ENCODE assay signal across 34 mouse cellular contexts in the genomic region with DNA sequence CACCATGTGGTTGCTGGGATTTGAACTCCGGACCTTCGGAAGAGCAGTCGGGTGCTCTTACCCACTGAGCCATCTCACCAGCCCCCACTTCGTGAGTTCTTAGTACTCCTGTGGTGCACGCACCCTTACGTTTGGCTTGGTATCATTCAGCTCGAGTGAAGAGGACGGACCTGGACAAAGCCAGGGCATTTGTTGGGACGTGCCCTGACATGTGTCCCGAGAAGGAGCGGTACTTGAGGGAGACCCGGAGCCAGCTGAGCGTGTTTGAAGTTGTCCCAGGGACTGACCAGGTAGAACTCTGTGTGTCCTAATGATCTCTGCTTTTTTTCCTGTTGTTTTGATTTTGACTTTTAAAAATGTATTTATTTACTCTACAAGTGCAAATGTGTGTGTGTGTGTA. TPM values are rescaled to one million over a fixed set of nuclear protein-coding genes. Genes with fewer than 3 reads are reported as not detected.
DNase-seq lines count a peak whose midpoint lies in the region; ATAC-seq lines count a peak whose summit lies in the region.
"Had no signal": no experiment of that assay in that cellular context is flagged by ENCODE, and none has a peak within 500 bp of the region (broad histone marks: within the 10 kb centered on the region; RNA-seq: fewer than 3 reads in every experiment).

No protein-coding gene starts in this region.

- WGBS in heart, embryonic 16.5 days = 86% methylated on average over 13 of the region's 13 CpGs
- 93% methylated on average over 13 of the region's 13 CpGs for WGBS in heart, embryonic 10.5 days
- WGBS in liver, embryonic 12.5 days (ENCODE audit: insufficient replicate concordance) = 89% methylated on average over 13 of the region's 13 CpGs

- no peaks in the 10 kb centered on the region for H3K27me3 ChIP-seq in heart, embryonic 16.5 days (ENCODE audit: control insufficient read depth, insufficient read depth, low read length)
- no peaks in the 10 kb centered on the region for H3K27me3 ChIP-seq in heart, embryonic 10.5 days (ENCODE audit: insufficient read depth, poor library complexity, severe bottlenecking)
- no peaks in the 10 kb centered on the region for H3K27me3 ChIP-seq in liver, embryonic 12.5 days (replicated peaks)
- H3K27me3 ChIP-seq: embryonic facial prominence, embryonic 13.5 days; forebrain, embryonic 15.5 days; hindbrain, embryonic 15.5 days; liver, embryonic 15.5 days; midbrain, embryonic 12.5 days; neural tube, embryonic 13.5 days; stomach, embryonic 15.5 days had no signal

- H3K27ac ChIP-seq in heart, embryonic 16.5 days (ENCODE audit: low read length) = peak overlapping the region; percentile 67
- no peak overlapping the region for H3K27ac ChIP-seq in heart, embryonic 10.5 days
- H3K27ac ChIP-seq in liver, embryonic 12.5 days = no peak overlapping the region
- H3K27ac ChIP-seq: embryonic facial prominence, embryonic 13.5 days; forebrain, embryonic 10.5 days; forebrain, embryonic 15.5 days; hindbrain, embryonic 10.5 days; hindbrain, embryonic 15.5 days; liver, embryonic 15.5 days; midbrain, embryonic 12.5 days; neural tube, embryonic 13.5 days; stomach, embryonic 15.5 days had no signal

- H3K4me2 ChIP-seq in heart, embryonic 16.5 days (ENCODE audit: low read depth, low read length) = no peak overlapping the region
- no peak overlapping the region for H3K4me2 ChIP-seq in liver, embryonic 12.5 days
- H3K4me2 ChIP-seq: embryonic facial prominence, embryonic 13.5 days; forebrain, embryonic 15.5 days; hindbrain, embryonic 15.5 days; liver, embryonic 15.5 days; lung, embryonic 14.5 days; midbrain, embryonic 12.5 days; neural tube, embryonic 13.5 days; stomach, embryonic 15.5 days had no signal

- no peaks in the 10 kb centered on the region for H3K9me3 ChIP-seq in heart, embryonic 16.5 days (replicated peaks; ENCODE audit: control insufficient read depth, low read length)
- no peaks in the 10 kb centered on the region for H3K9me3 ChIP-seq in heart, embryonic 10.5 days
- no peaks in the 10 kb centered on the region for H3K9me3 ChIP-seq in liver, embryonic 12.5 days (replicated peaks)
- H3K9me3 ChIP-seq: embryonic facial prominence, embryonic 13.5 days; forebrain, embryonic 10.5 days; forebrain, embryonic 15.5 days; hindbrain, embryonic 10.5 days; hindbrain, embryonic 15.5 days; liver, embryonic 15.5 days; midbrain, embryonic 12.5 days; neural tube, embryonic 13.5 days; stomach, embryonic 15.5 days had no signal

- H3K36me3 ChIP-seq in heart, embryonic 16.5 days (ENCODE audit: control insufficient read depth, insufficient read depth) = peaks cover 65% of the 10 kb centered on the region
- peaks cover 95% of the 10 kb centered on the region for H3K36me3 ChIP-seq in heart, embryonic 10.5 days
- H3K36me3 ChIP-seq in liver, embryonic 12.5 days = peaks cover 98% of the 10 kb centered on the region

- no peak for DNase-seq in heart, embryonic 10.5 days (ENCODE audit: low spot score)
- peak; percentile 32 for DNase-seq in urinary bladder, adult 2 months (ENCODE audit: low spot score)
- no peak for DNase-seq in urinary bladder, postnatal 10 days (ENCODE audit: low spot score)
- peak; percentile 65 for DNase-seq in ZHBTc4 (ENCODE audit: low read depth, low spot score)
- DNase-seq in Muller cell, postnatal 12 days (ENCODE audit: inconsistent ontology term) = no peak
- DNase-seq: adrenal gland, adult 2 months; adrenal gland, postnatal 36 days; cerebellum, adult 18-20 months; cerebellum, postnatal 10 days; gastrocnemius, postnatal 10 days; heart, postnatal 14 days; kidney, adult 11 months; kidney, postnatal 14 days; layer of hippocampus, adult 9-11 months; liver; lung, embryonic 14.5 days; right cerebral cortex, postnatal 25 days had no signal

- ATAC-seq in heart, embryonic 16.5 days (replicated peaks; ENCODE audit: extremely low read depth, insufficient read depth, low FRiP score) = no peak
- no peak for ATAC-seq in liver, embryonic 12.5 days
- ATAC-seq: activated CD4-positive, CD25-positive, alpha-beta regulatory T cell, adult 4 months; CD4-positive, CD25-positive, alpha-beta regulatory T cell, adult 4 months; forebrain, embryonic 15.5 days; inflammation-experienced regulatory T-cells, adult 6 months had no signal

- H3K4me3 ChIP-seq in heart, embryonic 16.5 days (ENCODE audit: low read length) = no peak overlapping the region
- H3K4me3 ChIP-seq in heart, embryonic 10.5 days = no peak overlapping the region
- H3K4me3 ChIP-seq in liver, embryonic 12.5 days = no peak overlapping the region
- H3K4me3 ChIP-seq: embryonic facial prominence, embryonic 13.5 days; forebrain, embryonic 10.5 days; forebrain, embryonic 15.5 days; hindbrain, embryonic 10.5 days; hindbrain, embryonic 15.5 days; liver, embryonic 15.5 days; midbrain, embryonic 12.5 days; neural tube, embryonic 13.5 days; stomach, embryonic 15.5 days had no signal

- H3K4me1 ChIP-seq in heart, embryonic 16.5 days (ENCODE audit: control insufficient read depth, insufficient read depth, low read length) = no peaks in the 10 kb centered on the region
- H3K4me1 ChIP-seq in heart, embryonic 10.5 days = no peaks in the 10 kb centered on the region
- no peaks in the 10 kb centered on the region for H3K4me1 ChIP-seq in liver, embryonic 12.5 days
- H3K4me1 ChIP-seq: embryonic facial prominence, embryonic 13.5 days; forebrain, embryonic 10.5 days; forebrain, embryonic 15.5 days; hindbrain, embryonic 10.5 days; hindbrain, embryonic 15.5 days; liver, embryonic 15.5 days; midbrain, embryonic 12.5 days; neural tube, embryonic 13.5 days; stomach, embryonic 15.5 days had no signal

- no peak overlapping the region for H3K9ac ChIP-seq in heart, embryonic 16.5 days (ENCODE audit: low read length)
- no peak overlapping the region for H3K9ac ChIP-seq in liver, embryonic 12.5 days
- H3K9ac ChIP-seq: embryonic facial prominence, embryonic 13.5 days; forebrain, embryonic 15.5 days; hindbrain, embryonic 15.5 days; liver, embryonic 15.5 days; lung, embryonic 14.5 days; midbrain, embryonic 12.5 days; neural tube, embryonic 13.5 days; stomach, embryonic 15.5 days had no signal

RNA-seq across cellular contexts. Expression of a gene that starts 11.9 kb away (rescaled TPM):
- polyA plus RNA-seq in heart, embryonic 16.5 days (2015; fragmentation: Nextera tagmentation; extraction: Ambion mirVana) = 4.9 and 5.4 TPM in 2 replicates
- 8.1 and 8.3 TPM in 2 replicates for polyA plus RNA-seq in heart, embryonic 10.5 days (2016; fragmentation: Nextera tagmentation; extraction: Ambion mirVana)
- polyA plus RNA-seq in urinary bladder, adult 2 months (2012; rRNA removed) = 2.4 TPM in 2 replicates
- 5.3 and 5.7 TPM in 2 replicates for polyA plus RNA-seq in liver, embryonic 12.5 days (2016; fragmentation: Nextera tagmentation; extraction: Ambion mirVana)

RNA-seq across cellular contexts. Expression of a gene that starts 12.1 kb away (rescaled TPM):
- polyA plus RNA-seq in heart, embryonic 16.5 days (2015; fragmentation: Nextera tagmentation; extraction: Ambion mirVana) = 33.3 and 36.9 TPM in 2 replicates
- 43.0 and 49.9 TPM in 2 replicates for polyA plus RNA-seq in heart, embryonic 10.5 days (2016; fragmentation: Nextera tagmentation; extraction: Ambion mirVana)
- 32.0 and 32.8 TPM in 2 replicates for polyA plus RNA-seq in urinary bladder, adult 2 months (2012; rRNA removed)
- polyA plus RNA-seq in liver, embryonic 12.5 days (2016; fragmentation: Nextera tagmentation; extraction: Ambion mirVana) = 39.1 and 43.3 TPM in 2 replicates

RNA-seq across cellular contexts. Expression of a gene that starts 32.0 kb away (rescaled TPM):
- 0.76 and 1.1 TPM in 2 replicates for polyA plus RNA-seq in heart, embryonic 16.5 days (2015; fragmentation: Nextera tagmentation; extraction: Ambion mirVana)
- not detected in 2 replicates for polyA plus RNA-seq in heart, embryonic 10.5 days (2016; fragmentation: Nextera tagmentation; extraction: Ambion mirVana)
- not detected in 2 replicates for polyA plus RNA-seq in urinary bladder, adult 2 months (2012; rRNA removed)
- not detected in 2 replicates for polyA plus RNA-seq in liver, embryonic 12.5 days (2016; fragmentation: Nextera tagmentation; extraction: Ambion mirVana)
- polyA plus RNA-seq: activated CD4-positive, CD25-positive, alpha-beta regulatory T cell, adult 4 months; adrenal gland, adult 2 months; brain, embryonic 14.5 days; embryonic facial prominence, embryonic 13.5 days; forebrain, embryonic 10.5 days; forebrain, embryonic 15.5 days; hindbrain, embryonic 10.5 days; hindbrain, embryonic 15.5 days; inflammation-experienced regulatory T-cells, adult 6 months; kidney, embryonic 14.5 days; limb, embryonic 11.5 days; liver, embryonic 15.5 days; lung, embryonic 14.5 days; midbrain, embryonic 12.5 days; neural tube, embryonic 13.5 days; stomach, embryonic 15.5 days had no signal

RNA-seq across cellular contexts. Expression of a gene that starts 38.3 kb away (rescaled TPM):
- 12.6 and 12.9 TPM in 2 replicates for polyA plus RNA-seq in heart, embryonic 16.5 days (2015; fragmentation: Nextera tagmentation; extraction: Ambion mirVana)
- polyA plus RNA-seq in heart, embryonic 10.5 days (2016; fragmentation: Nextera tagmentation; extraction: Ambion mirVana) = 14.9 and 15.1 TPM in 2 replicates
- polyA plus RNA-seq in urinary bladder, adult 2 months (2012; rRNA removed) = 20.5 and 24.7 TPM in 2 replicates
- 12.6 and 13.8 TPM in 2 replicates for polyA plus RNA-seq in liver, embryonic 12.5 days (2016; fragmentation: Nextera tagmentation; extraction: Ambion mirVana)

RNA-seq across cellular contexts. Expression of a gene that starts 40.6 kb away (rescaled TPM):
- not detected in 2 replicates for polyA plus RNA-seq in heart, embryonic 16.5 days (2015; fragmentation: Nextera tagmentation; extraction: Ambion mirVana)
- polyA plus RNA-seq in heart, embryonic 10.5 days (2016; fragmentation: Nextera tagmentation; extraction: Ambion mirVana) = not detected in 2 replicates
- polyA plus RNA-seq in urinary bladder, adult 2 months (2012; rRNA removed) = not detected in 2 replicates
- polyA plus RNA-seq in liver, embryonic 12.5 days (2016; fragmentation: Nextera tagmentation; extraction: Ambion mirVana) = not detected in 2 replicates
- polyA plus RNA-seq: adrenal gland, adult 2 months; brain, embryonic 14.5 days; forebrain, embryonic 10.5 days; hindbrain, embryonic 10.5 days; hindbrain, embryonic 15.5 days; kidney, embryonic 14.5 days; limb, embryonic 11.5 days; liver, embryonic 15.5 days; lung, embryonic 14.5 days; midbrain, embryonic 12.5 days; neural tube, embryonic 13.5 days; stomach, embryonic 15.5 days had no signal

Comparison
In these comparisons a context has a peak if more than half of its experiments do, and no peak if none do; other contexts are left out.
1. DNase-seq: peak in urinary bladder, adult 2 months (single experiment) and ZHBTc4 (single experiment); none in heart, embryonic 10.5 days (single experiment), urinary bladder, postnatal 10 days (single experiment) and Muller cell, postnatal 12 days (single experiment).